Mouse (Mus musculus): Measurements from ENCODE around the gene Btbd19. TPM values are rescaled to one million over a fixed set of nuclear protein-coding genes. Genes with fewer than 3 reads are reported as not detected.

The Btbd19 gene
- polyA plus RNA-seq, 1 experiment from 2014 or later, result 3.5 TPM

GRCm38 (mm10) chr4:117096666-117097065, 28.9 kb downstream of the Btbd19 start:
- peak overlapping the region; percentile 15; the same call in 1 of the 2 replicates for H3K27ac ChIP-seq (ENCODE audit: low read depth, low read length)
- no peaks in the 10 kb centered on the region; the same call in 1 of the 2 replicates for H3K4me1 ChIP-seq (replicated peaks; ENCODE audit: control insufficient read depth, insufficient read depth, low read length)
- H3K4me3 ChIP-seq (ENCODE audit: low read depth, low read length), result peak overlapping the region; percentile 50
- peak overlapping the region; percentile 68 for H3K4me2 ChIP-seq (replicated peaks; ENCODE audit: low read depth)
- WGBS, result 16% methylated on average over 5 of the region's 5 CpGs
- no peak for ATAC-seq
- H3K27me3 ChIP-seq (replicated peaks; ENCODE audit: control insufficient read depth, insufficient read depth, low read length), result no peaks in the 10 kb centered on the region; the same call in 1 of the 2 replicates
- TF ChIP-seq CTCF (IDR thresholded peaks at IDR 0.05; ENCODE audit: low read depth), result no peak
- no peaks in the 10 kb centered on the region for H3K9me3 ChIP-seq (ENCODE audit: control insufficient read depth)
- H3K36me3 ChIP-seq (ENCODE audit: control insufficient read depth, insufficient read depth), result no peaks in the 10 kb centered on the region
- H3K9ac ChIP-seq (ENCODE audit: low read depth, low read length), result no peak overlapping the region

- no peaks in the 10 kb centered on the region for H3K36me3 ChIP-seq (ENCODE audit: control insufficient read depth, insufficient read depth)
- under 1% methylated on average over 48 of the region's 50 CpGs for WGBS
These were observed 29.7 kb downstream of the Btbd19 start, which contains the start of gene Ptch2 for GRCm38 (mm10) chr4:117095551-117096452. Gene Ptch2, plus strand, starts transcription at chr4:117096075.

GRCm38 (mm10) chr4:117094626-117095361, 30.7 kb downstream of the Btbd19 start:
- no peak for ATAC-seq
- Histone ChIP-seq H3K9ac (ENCODE audit: low read depth, low read length) (no peak overlapping the region), H3K27ac (ENCODE audit: low read depth, low read length) (no peak overlapping the region), H3K36me3 (ENCODE audit: control insufficient read depth, insufficient read depth) (no peaks in the 10 kb centered on the region), H3K27me3 (replicated peaks; ENCODE audit: control insufficient read depth, insufficient read depth, low read length) (no peaks in the 10 kb centered on the region; the same call in 1 of the 2 replicates), H3K4me2 (replicated peaks; ENCODE audit: low read depth) (no peak overlapping the region), H3K9me3 (ENCODE audit: control insufficient read depth) (no peaks in the 10 kb centered on the region), H3K4me3 (ENCODE audit: low read depth, low read length) (no peak overlapping the region), H3K4me1 (replicated peaks; ENCODE audit: control insufficient read depth, insufficient read depth, low read length) (no peaks in the 10 kb centered on the region; the same call in 1 of the 2 replicates)
- WGBS, result 69% methylated on average over 3 of the region's 3 CpGs
- no peak for TF ChIP-seq CTCF (IDR thresholded peaks at IDR 0.05; ENCODE audit: low read depth)

More at GRCm38 (mm10) chr4:117095551-117096452, 29.7 kb downstream of the Btbd19 start, which contains the start of gene Ptch2:
- no peaks in the 10 kb centered on the region for H3K9me3 ChIP-seq (ENCODE audit: control insufficient read depth)
- peak within 1 kb of the TSS; percentile 46 for H3K27ac ChIP-seq (ENCODE audit: low read depth, low read length)
- TF ChIP-seq CTCF (IDR thresholded peaks at IDR 0.05; ENCODE audit: low read depth), result 0 out of 2 replicates have a peak, but pooled peaks have one; percentile 11
- H3K4me1 ChIP-seq (replicated peaks; ENCODE audit: control insufficient read depth, insufficient read depth, low read length), result no peaks in the 10 kb centered on the region; the same call in 1 of the 2 replicates
- peak within 1 kb of the TSS; percentile 51; the same call in 1 of the 2 replicates for H3K9ac ChIP-seq (ENCODE audit: low read depth, low read length)
- peak within 1 kb of the TSS; percentile 68 for H3K4me2 ChIP-seq (replicated peaks; ENCODE audit: low read depth)
- H3K4me3 ChIP-seq (ENCODE audit: low read depth, low read length), result peak within 1 kb of the TSS; percentile 50
- ATAC-seq, result peak; percentile 51; the same call in 1 of the 2 replicates
- no peaks in the 10 kb centered on the region; the same call in 1 of the 2 replicates for H3K27me3 ChIP-seq (replicated peaks; ENCODE audit: control insufficient read depth, insufficient read depth, low read length)

- no peak overlapping the region for H3K4me3 ChIP-seq (ENCODE audit: low read depth, low read length)
- TF ChIP-seq CTCF (IDR thresholded peaks at IDR 0.05; ENCODE audit: low read depth), result no peak
- H3K27ac ChIP-seq (ENCODE audit: low read depth, low read length), result no peak overlapping the region
- peaks cover 15% of the 10 kb centered on the region; the same call in 1 of the 2 replicates for H3K36me3 ChIP-seq (ENCODE audit: control insufficient read depth, insufficient read depth)
- H3K9me3 ChIP-seq (ENCODE audit: control insufficient read depth), result no peaks in the 10 kb centered on the region
- no peak overlapping the region for H3K9ac ChIP-seq (ENCODE audit: low read depth, low read length)
- no peak for ATAC-seq
- no peaks in the 10 kb centered on the region for H3K27me3 ChIP-seq (replicated peaks; ENCODE audit: control insufficient read depth, insufficient read depth, low read length)
- H3K4me2 ChIP-seq (replicated peaks; ENCODE audit: low read depth), result no peak overlapping the region
- WGBS, result 69% methylated on average over 7 of the region's 7 CpGs
- no peaks in the 10 kb centered on the region for H3K4me1 ChIP-seq (replicated peaks; ENCODE audit: control insufficient read depth, insufficient read depth, low read length)
These were observed 34.9 kb downstream of the Btbd19 start for GRCm38 (mm10) chr4:117090586-117090985.

GRCm38 (mm10) chr4:117087948-117088640, 37.4 kb downstream of the Btbd19 start:
- Histone ChIP-seq H3K9me3 (ENCODE audit: control insufficient read depth) (no peaks in the 10 kb centered on the region), H3K27me3 (replicated peaks; ENCODE audit: control insufficient read depth, insufficient read depth, low read length) (no peaks in the 10 kb centered on the region), H3K36me3 (ENCODE audit: control insufficient read depth, insufficient read depth) (peaks cover 24% of the 10 kb centered on the region), H3K4me2 (replicated peaks; ENCODE audit: low read depth) (no peak overlapping the region), H3K4me1 (replicated peaks; ENCODE audit: control insufficient read depth, insufficient read depth, low read length) (no peaks in the 10 kb centered on the region), H3K27ac (ENCODE audit: low read depth, low read length) (no peak overlapping the region), H3K9ac (ENCODE audit: low read depth, low read length) (no peak overlapping the region), H3K4me3 (ENCODE audit: low read depth, low read length) (no peak overlapping the region)
- ATAC-seq, result no peak
- TF ChIP-seq CTCF (IDR thresholded peaks at IDR 0.05; ENCODE audit: low read depth), result no peak
- WGBS, result 63% methylated on average over 7 of the region's 7 CpGs

All from intestine, postnatal 0 days (tissue).